Mouse (Mus musculus): Measurements from ENCODE around the gene Ap1m2. TPM values are rescaled to one million over a fixed set of nuclear protein-coding genes. Genes with fewer than 3 reads are reported as not detected.
A peak's percentile ranks its signal among the peaks of the same experiment; 100 is the strongest.
"Not testable (repeated sequence)": the region's sequence is repeated elsewhere in the genome, so short reads cannot be mapped to it uniquely, and the experiment has no call there.

The Ap1m2 gene
- total and polyA plus RNA-seq, 3 experiments: 1.0 TPM; not detected in 2

- DNase-seq: no peak
- intact Hi-C loops (cut with DNase I): no loop called here
- Histone ChIP-seq H3K36me3 (ENCODE audit: control insufficient read depth, insufficient read depth, low read length) (no peaks in the 10 kb centered on the region), H3K9ac (ENCODE audit: low read depth, low read length) (no peak overlapping the region), H3K27me3 (ENCODE audit: control insufficient read depth, insufficient read depth, low read length) (no peaks in the 10 kb centered on the region), H3K4me3 (no peak overlapping the region), H3K27ac (no peak overlapping the region; the same call in 1 of the 2 replicates), H3K79me2 (replicated peaks; ENCODE audit: control insufficient read depth, insufficient read depth, low read length) (peaks cover 3% of the 10 kb centered on the region; the same call in 1 of the 2 replicates), H3K4me1 (ENCODE audit: control insufficient read depth, insufficient read depth, low read length) (peaks cover 16% of the 10 kb centered on the region)
- TF ChIP-seq POLR2A (IDR thresholded peaks at IDR 0.05; ENCODE audit: insufficient read depth, low read depth, low read length) (no peak), CTCF (IDR thresholded peaks at IDR 0.05) (no peak), EP300 (IDR thresholded peaks at IDR 0.05; ENCODE audit: insufficient read depth, low read depth, low read length) (no peak)
- whole genome bisulfite sequencing: 79% methylated on average over 12 of the region's 12 CpGs
These were observed 19.4 kb upstream of the Ap1m2 start for GRCm38 (mm10) chr9:21331365-21332140.

GRCm38 (mm10) chr9:21329699-21330289 is 17.7 kb upstream of the Ap1m2 start:
- peaks cover 12% of the 10 kb centered on the region for H3K4me1 ChIP-seq (ENCODE audit: control insufficient read depth, insufficient read depth, low read length)
- DNase-seq: no peak
- TF ChIP-seq EP300 (IDR thresholded peaks at IDR 0.05; ENCODE audit: insufficient read depth, low read depth, low read length): 0 out of 2 replicates have a peak, but pooled peaks have one; percentile 55
- no peak for TF ChIP-seq CTCF (IDR thresholded peaks at IDR 0.05)
- H3K9ac ChIP-seq (ENCODE audit: low read depth, low read length): no peak overlapping the region
- H3K27me3 ChIP-seq (ENCODE audit: control insufficient read depth, insufficient read depth, low read length): no peaks in the 10 kb centered on the region
- H3K4me3 ChIP-seq: no peak overlapping the region
- H3K27ac ChIP-seq: peak overlapping the region; percentile 55
- WGBS: 87% methylated on average over 10 of the region's 10 CpGs
- peaks cover 4% of the 10 kb centered on the region; the same call in 1 of the 2 replicates for H3K79me2 ChIP-seq (replicated peaks; ENCODE audit: control insufficient read depth, insufficient read depth, low read length)
- intact Hi-C loops (cut with DNase I): no loop called here
- H3K36me3 ChIP-seq (ENCODE audit: control insufficient read depth, insufficient read depth, low read length): no peaks in the 10 kb centered on the region

- peak; percentile 52 to 81 for DNase-seq
- Histone ChIP-seq H3K4me3 (no peak overlapping the region), H3K36me3 (ENCODE audit: control insufficient read depth, insufficient read depth, low read length) (no peaks in the 10 kb centered on the region), H3K27ac (peak overlapping the region; percentile 38), H3K9ac (ENCODE audit: low read depth, low read length) (no peak overlapping the region), H3K79me2 (replicated peaks; ENCODE audit: control insufficient read depth, insufficient read depth, low read length) (peaks cover 7% of the 10 kb centered on the region), H3K27me3 (ENCODE audit: control insufficient read depth, insufficient read depth, low read length) (no peaks in the 10 kb centered on the region), H3K4me1 (ENCODE audit: control insufficient read depth, insufficient read depth, low read length) (peaks cover 16% of the 10 kb centered on the region)
- TF ChIP-seq CTCF (IDR thresholded peaks at IDR 0.05) (no peak), EP300 (IDR thresholded peaks at IDR 0.05; ENCODE audit: insufficient read depth, low read depth, low read length) (0 out of 2 replicates have a peak, but pooled peaks have one; percentile 48)
- intact Hi-C loops (cut with DNase I): no loop called here
- 29% methylated on average over 3 of the region's 5 CpGs for WGBS
These were observed 16.9 kb upstream of the Ap1m2 start for GRCm38 (mm10) chr9:21329041-21329440.

GRCm38 (mm10) chr9:21328041-21328440 is 15.9 kb upstream of the Ap1m2 start:
- H3K4me3 ChIP-seq: no peak overlapping the region
- peaks cover 19% of the 10 kb centered on the region for H3K4me1 ChIP-seq (ENCODE audit: control insufficient read depth, insufficient read depth, low read length)
- WGBS: 67% methylated on average over 3 of the region's 3 CpGs
- no peak for DNase-seq
- intact Hi-C loops (cut with DNase I): no loop called here
- peak overlapping the region; percentile 34; the same call in 1 of the 2 replicates for H3K27ac ChIP-seq
- peaks cover 7% of the 10 kb centered on the region for H3K79me2 ChIP-seq (replicated peaks; ENCODE audit: control insufficient read depth, insufficient read depth, low read length)
- no peak overlapping the region for H3K9ac ChIP-seq (ENCODE audit: low read depth, low read length)
- H3K36me3 ChIP-seq (ENCODE audit: control insufficient read depth, insufficient read depth, low read length): no peaks in the 10 kb centered on the region
- H3K27me3 ChIP-seq (ENCODE audit: control insufficient read depth, insufficient read depth, low read length): no peaks in the 10 kb centered on the region
- TF ChIP-seq CTCF (IDR thresholded peaks at IDR 0.05) (no peak), EP300 (IDR thresholded peaks at IDR 0.05; ENCODE audit: insufficient read depth, low read depth, low read length) (no peak), POLR2A (IDR thresholded peaks at IDR 0.05; ENCODE audit: insufficient read depth, low read depth, low read length) (no peak)

GRCm38 (mm10) chr9:21327569-21327968 is 15.4 kb upstream of the Ap1m2 start:
- no peak overlapping the region for H3K4me3 ChIP-seq
- WGBS: 46% methylated on average over 3 of the region's 3 CpGs
- no peak for TF ChIP-seq CTCF (IDR thresholded peaks at IDR 0.05)
- no peak for TF ChIP-seq POLR2A (IDR thresholded peaks at IDR 0.05; ENCODE audit: insufficient read depth, low read depth, low read length)
- TF ChIP-seq EP300 (IDR thresholded peaks at IDR 0.05; ENCODE audit: insufficient read depth, low read depth, low read length): no peak
- DNase-seq: no peak
- H3K79me2 ChIP-seq (replicated peaks; ENCODE audit: control insufficient read depth, insufficient read depth, low read length): peaks cover 7% of the 10 kb centered on the region
- peak overlapping the region; percentile 34; the same call in 1 of the 2 replicates for H3K27ac ChIP-seq
- intact Hi-C loops (cut with DNase I): no loop called here
- peaks cover 19% of the 10 kb centered on the region for H3K4me1 ChIP-seq (ENCODE audit: control insufficient read depth, insufficient read depth, low read length)
- no peak overlapping the region for H3K9ac ChIP-seq (ENCODE audit: low read depth, low read length)
- no peaks in the 10 kb centered on the region for H3K27me3 ChIP-seq (ENCODE audit: control insufficient read depth, insufficient read depth, low read length)
- no peaks in the 10 kb centered on the region for H3K36me3 ChIP-seq (ENCODE audit: control insufficient read depth, insufficient read depth, low read length)

- Histone ChIP-seq H3K79me2 (replicated peaks; ENCODE audit: control insufficient read depth, insufficient read depth, low read length) (peaks cover 4% of the 10 kb centered on the region), H3K27me3 (ENCODE audit: control insufficient read depth, insufficient read depth, low read length) (no peaks in the 10 kb centered on the region), H3K36me3 (ENCODE audit: control insufficient read depth, insufficient read depth, low read length) (no peaks in the 10 kb centered on the region), H3K4me1 (ENCODE audit: control insufficient read depth, insufficient read depth, low read length) (peaks cover 17% of the 10 kb centered on the region), H3K9ac (ENCODE audit: low read depth, low read length) (no peak overlapping the region; the same call in 1 of the 2 replicates), H3K27ac (no peak overlapping the region), H3K4me3 (no peak overlapping the region)
- WGBS: 57% methylated on average over 11 of the region's 11 CpGs
- DNase-seq: no peak
- TF ChIP-seq POLR2A (IDR thresholded peaks at IDR 0.05; ENCODE audit: insufficient read depth, low read depth, low read length) (no peak), CTCF (IDR thresholded peaks at IDR 0.05) (no peak), EP300 (IDR thresholded peaks at IDR 0.05; ENCODE audit: insufficient read depth, low read depth, low read length) (no peak)
- intact Hi-C loops (cut with DNase I): no loop called here
These were observed 12.1 kb upstream of the Ap1m2 start for GRCm38 (mm10) chr9:21324269-21324668.

- H3K4me3 ChIP-seq; H3K79me2 ChIP-seq (replicated peaks; ENCODE audit: control insufficient read depth, insufficient read depth, low read length); H3K9ac ChIP-seq (ENCODE audit: low read depth, low read length); H3K36me3 ChIP-seq (ENCODE audit: control insufficient read depth, insufficient read depth, low read length); H3K27me3 ChIP-seq (ENCODE audit: control insufficient read depth, insufficient read depth, low read length); DNase-seq; intact Hi-C loops (cut with DNase I): not testable (repeated sequence)
- H3K27ac ChIP-seq: peak overlapping the region; percentile 95
- H3K4me1 ChIP-seq (ENCODE audit: control insufficient read depth, insufficient read depth, low read length): peaks cover 15% of the 10 kb centered on the region
- WGBS: 80% methylated on average over 8 of the region's 8 CpGs
These were observed 10.8 kb upstream of the Ap1m2 start for GRCm38 (mm10) chr9:21322917-21323297.

Measured in heart, adult 2 months (tissue).